Mouse (Mus musculus): ENCODE data around the gene Nhsl1. TPM values are rescaled to one million over a fixed set of nuclear protein-coding genes. Genes with fewer than 3 reads are reported as not detected.
A peak's percentile ranks its signal among the peaks of the same experiment; 100 is the strongest.
"Not testable (repeated sequence)": the region's sequence is repeated elsewhere in the genome, so short reads cannot be mapped to it uniquely, and the experiment has no call there.

The Nhsl1 gene
- polyA plus RNA-seq, 1 experiment, result 11.9 TPM

DNA sequence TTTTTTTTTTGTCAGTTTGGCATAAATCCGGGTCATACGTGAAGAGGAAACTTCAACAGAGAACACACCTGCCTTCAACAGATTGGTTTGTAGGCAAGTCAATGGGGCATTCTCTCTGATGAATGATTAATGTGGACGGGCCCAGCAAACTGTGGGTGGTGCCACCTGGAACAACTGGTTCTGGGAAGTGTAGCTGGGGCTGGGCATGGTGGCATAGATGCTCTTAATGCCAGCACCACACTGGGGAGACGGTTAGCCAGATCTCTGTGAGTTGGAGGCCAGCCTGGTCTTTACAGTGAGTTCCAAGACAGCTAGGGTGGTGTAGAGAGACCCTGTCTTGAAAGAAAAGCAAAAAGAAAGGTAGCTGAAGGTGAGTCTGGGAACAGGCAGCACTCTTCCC is 228.6 kb downstream of the Nhsl1 start:
- Histone ChIP-seq H3K36me3 (ENCODE audit: control insufficient read depth, insufficient read depth, low read length) (no peaks in the 10 kb centered on the region), H3K27me3 (ENCODE audit: control insufficient read depth, insufficient read depth, low read length) (no peaks in the 10 kb centered on the region), H3K4me1 (ENCODE audit: control insufficient read depth, insufficient read depth, low read length) (peaks cover 6% of the 10 kb centered on the region), H3K4me3 (ENCODE audit: control insufficient read depth, low read depth, low read length) (no peak overlapping the region), H3K27ac (ENCODE audit: control insufficient read depth, insufficient read depth, low read depth, low read length) (no peak overlapping the region)
- TF ChIP-seq CTCF (IDR thresholded peaks at IDR 0.05; ENCODE audit: control insufficient read depth, insufficient read depth, insufficient replicate concordance, low read depth, low read length) (no peak), POLR2A (IDR thresholded peaks at IDR 0.05; ENCODE audit: control insufficient read depth, low read depth, low read length) (no peak)

DNA sequence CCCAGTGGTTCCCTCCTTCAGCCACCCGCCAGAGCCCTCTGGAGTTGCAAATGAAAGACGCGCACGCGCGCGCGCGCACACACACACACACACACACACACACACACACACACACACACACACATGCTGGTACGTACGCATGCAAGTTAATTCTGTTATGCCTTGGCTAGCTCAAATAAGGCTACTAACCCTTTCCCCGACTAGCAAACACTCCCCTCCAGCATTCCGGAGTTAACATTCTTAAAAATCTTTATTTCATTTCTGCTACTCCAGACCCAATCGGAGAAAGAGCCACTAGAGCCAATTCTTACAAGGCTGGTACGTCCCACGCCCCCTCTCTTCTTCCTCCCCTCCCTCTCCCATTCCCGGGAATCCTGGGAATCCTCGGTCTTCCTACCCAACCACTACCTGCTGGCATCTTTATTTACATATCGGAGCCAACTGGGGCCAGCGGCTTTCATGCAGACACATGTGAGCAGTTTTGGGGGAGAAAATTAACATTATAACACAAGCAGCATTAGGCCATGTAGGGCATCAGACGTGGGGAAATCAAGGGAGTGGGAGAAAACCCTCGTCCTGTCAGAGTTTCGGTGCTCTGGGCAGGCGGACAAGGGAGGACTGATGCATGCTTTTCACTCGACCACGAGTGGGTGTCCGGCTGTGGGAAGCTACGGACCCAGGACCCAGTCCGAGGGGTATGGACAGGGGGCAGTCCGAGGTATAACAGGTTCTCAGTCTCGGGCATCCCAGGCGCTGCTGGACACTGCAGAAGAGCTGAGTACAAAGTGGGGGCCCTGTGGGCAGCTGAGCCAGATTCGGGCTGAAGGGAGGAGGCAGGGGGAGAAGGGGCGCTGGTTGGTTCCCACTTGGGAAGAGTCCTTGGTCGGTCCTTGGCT is 230.8 kb downstream of the Nhsl1 start:
- no peaks in the 10 kb centered on the region for H3K27me3 ChIP-seq (ENCODE audit: control insufficient read depth, insufficient read depth, low read length)
- H3K4me1 ChIP-seq (ENCODE audit: control insufficient read depth, insufficient read depth, low read length), result peaks cover 6% of the 10 kb centered on the region
- H3K36me3 ChIP-seq (ENCODE audit: control insufficient read depth, insufficient read depth, low read length), result no peaks in the 10 kb centered on the region
- no peak overlapping the region for H3K27ac ChIP-seq (ENCODE audit: control insufficient read depth, insufficient read depth, low read depth, low read length)
- TF ChIP-seq POLR2A (IDR thresholded peaks at IDR 0.05; ENCODE audit: control insufficient read depth, low read depth, low read length) (no peak), CTCF (IDR thresholded peaks at IDR 0.05; ENCODE audit: control insufficient read depth, insufficient read depth, insufficient replicate concordance, low read depth, low read length) (no peak)
- H3K4me3 ChIP-seq (ENCODE audit: control insufficient read depth, low read depth, low read length), result peak overlapping the region; percentile 39

DNA sequence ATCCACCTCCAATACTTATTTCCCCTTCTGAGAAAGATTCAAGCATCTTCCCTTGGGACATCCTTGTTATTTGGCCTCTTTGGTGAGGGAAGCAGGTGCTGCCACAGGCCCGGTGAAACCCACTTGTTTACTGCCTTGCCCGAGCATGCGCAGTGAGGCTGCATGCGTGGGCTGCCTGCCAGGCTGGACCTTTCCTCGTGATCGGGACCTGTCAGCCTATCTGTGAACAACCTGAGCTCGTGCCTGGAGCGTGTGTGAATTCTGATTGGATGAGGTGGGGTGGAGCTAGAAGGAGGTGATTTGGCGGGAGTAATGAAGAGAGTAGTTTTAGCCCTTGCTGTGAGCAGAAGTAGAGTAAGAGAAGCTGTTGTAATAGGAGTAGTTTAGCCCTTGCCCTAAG is 240.3 kb downstream of the Nhsl1 start:
- not testable (repeated sequence) for H3K4me1 ChIP-seq (ENCODE audit: control insufficient read depth, insufficient read depth, low read length); H3K27me3 ChIP-seq (ENCODE audit: control insufficient read depth, insufficient read depth, low read length); H3K36me3 ChIP-seq (ENCODE audit: control insufficient read depth, insufficient read depth, low read length); H3K4me3 ChIP-seq (ENCODE audit: control insufficient read depth, low read depth, low read length); H3K27ac ChIP-seq (ENCODE audit: control insufficient read depth, insufficient read depth, low read depth, low read length)

DNA sequence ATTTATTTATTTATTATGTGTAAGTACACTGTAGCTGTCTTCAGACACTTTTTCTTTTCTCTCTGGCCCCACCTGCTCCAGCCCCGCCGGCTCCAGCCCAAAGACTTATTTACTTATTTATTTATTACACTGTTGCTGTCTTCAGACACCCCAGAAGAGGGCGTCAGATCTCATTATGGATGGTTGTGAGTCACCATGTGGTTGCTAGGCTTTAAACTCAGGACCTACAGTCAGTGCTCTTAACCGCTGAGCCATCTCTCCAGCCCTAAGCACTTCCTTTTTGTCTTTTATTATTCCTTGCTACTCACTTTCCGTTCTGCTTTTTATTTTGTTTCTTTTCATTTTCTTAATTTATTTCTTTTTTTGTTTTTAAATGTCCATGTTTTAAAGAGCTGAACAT is 242.7 kb downstream of the Nhsl1 start:
- H3K4me3 ChIP-seq (ENCODE audit: control insufficient read depth, low read depth, low read length), result no peak overlapping the region
- no peak for TF ChIP-seq POLR2A (IDR thresholded peaks at IDR 0.05; ENCODE audit: control insufficient read depth, low read depth, low read length)
- TF ChIP-seq CTCF (IDR thresholded peaks at IDR 0.05; ENCODE audit: control insufficient read depth, insufficient read depth, insufficient replicate concordance, low read depth, low read length), result no peak
- H3K27me3 ChIP-seq (ENCODE audit: control insufficient read depth, insufficient read depth, low read length), result no peaks in the 10 kb centered on the region
- no peaks in the 10 kb centered on the region for H3K36me3 ChIP-seq (ENCODE audit: control insufficient read depth, insufficient read depth, low read length)
- no peaks in the 10 kb centered on the region for H3K4me1 ChIP-seq (ENCODE audit: control insufficient read depth, insufficient read depth, low read length)
- no peak overlapping the region for H3K27ac ChIP-seq (ENCODE audit: control insufficient read depth, insufficient read depth, low read depth, low read length)

DNA sequence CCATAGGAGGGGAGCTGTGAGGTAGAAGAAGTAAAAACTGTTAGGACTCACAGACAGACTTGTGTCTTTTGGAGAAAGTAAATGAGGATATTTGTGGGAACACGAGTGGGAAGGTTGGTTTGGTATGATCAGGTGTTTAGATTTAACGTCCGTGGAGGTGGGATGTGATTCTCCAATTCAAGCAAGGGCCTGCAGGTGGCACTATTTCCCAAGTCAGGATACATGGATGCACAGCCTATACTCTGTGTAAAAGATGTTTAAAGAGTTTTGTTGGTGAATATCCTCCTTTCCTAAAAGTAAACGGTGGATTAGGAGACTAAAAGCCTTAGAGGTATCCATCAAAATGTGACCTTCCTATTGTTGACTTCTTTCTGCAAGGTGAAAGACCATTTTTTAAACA is 244.2 kb downstream of the Nhsl1 start:
- TF ChIP-seq CTCF (IDR thresholded peaks at IDR 0.05; ENCODE audit: control insufficient read depth, insufficient read depth, insufficient replicate concordance, low read depth, low read length) (no peak), POLR2A (IDR thresholded peaks at IDR 0.05; ENCODE audit: control insufficient read depth, low read depth, low read length) (no peak)
- H3K4me1 ChIP-seq (ENCODE audit: control insufficient read depth, insufficient read depth, low read length), result no peaks in the 10 kb centered on the region
- no peak overlapping the region for H3K4me3 ChIP-seq (ENCODE audit: control insufficient read depth, low read depth, low read length)
- H3K27ac ChIP-seq (ENCODE audit: control insufficient read depth, insufficient read depth, low read depth, low read length), result no peak overlapping the region
- no peaks in the 10 kb centered on the region for H3K36me3 ChIP-seq (ENCODE audit: control insufficient read depth, insufficient read depth, low read length)
- no peaks in the 10 kb centered on the region for H3K27me3 ChIP-seq (ENCODE audit: control insufficient read depth, insufficient read depth, low read length)

DNA sequence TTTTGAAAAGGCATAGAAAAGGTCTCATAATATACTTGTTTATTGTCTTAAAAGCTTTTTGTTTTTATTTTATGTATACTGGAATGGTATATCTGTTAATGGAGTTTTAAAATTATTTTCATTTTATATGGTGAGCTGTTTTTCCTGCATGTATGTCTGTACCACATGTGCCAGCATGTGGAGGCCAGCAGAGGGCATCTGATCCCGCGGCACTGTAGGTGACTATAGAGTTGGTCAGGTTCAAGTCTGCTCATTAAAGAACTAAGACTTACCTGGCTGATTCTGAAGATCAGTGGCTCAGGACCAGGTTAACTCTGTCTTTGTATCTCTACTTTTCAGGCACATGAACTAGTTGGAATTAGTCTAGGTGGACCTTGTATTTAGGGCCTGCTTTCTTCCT is 253.8 kb downstream of the Nhsl1 start:
- H3K27me3 ChIP-seq (ENCODE audit: control insufficient read depth, insufficient read depth, low read length), result no peaks in the 10 kb centered on the region
- TF ChIP-seq POLR2A (IDR thresholded peaks at IDR 0.05; ENCODE audit: control insufficient read depth, low read depth, low read length) (no peak), CTCF (IDR thresholded peaks at IDR 0.05; ENCODE audit: control insufficient read depth, insufficient read depth, insufficient replicate concordance, low read depth, low read length) (peak; percentile 20; the same call in 1 of the 2 replicates)
- no peak overlapping the region for H3K27ac ChIP-seq (ENCODE audit: control insufficient read depth, insufficient read depth, low read depth, low read length)
- no peaks in the 10 kb centered on the region for H3K36me3 ChIP-seq (ENCODE audit: control insufficient read depth, insufficient read depth, low read length)
- no peak overlapping the region for H3K4me3 ChIP-seq (ENCODE audit: control insufficient read depth, low read depth, low read length)
- H3K4me1 ChIP-seq (ENCODE audit: control insufficient read depth, insufficient read depth, low read length), result no peaks in the 10 kb centered on the region

Other genes starting within 250 kb of the Nhsl1 start
- gene Ect2l, start 108.1 kb upstream of the Nhsl1 start, polyA plus RNA-seq (2012; rRNA removed), result 0.16 and 0.43 TPM in 2 replicates
- 84.1 and 90.1 TPM in 2 replicates for gene Ccdc28a, start 84.0 kb upstream of the Nhsl1 start, polyA plus RNA-seq (2012; rRNA removed)
- gene Hebp2, start 227.1 kb downstream of the Nhsl1 start, polyA plus RNA-seq (2012; rRNA removed), result 2.1 and 2.6 TPM in 2 replicates

Data from testis, adult 2 months (tissue).